Mouse (Mus musculus): Measurements from ENCODE around the gene Gm5930. TPM values are rescaled to one million over a fixed set of nuclear protein-coding genes. Genes with fewer than 3 reads are reported as not detected.

Gene Gm5930
- not detected in 4 replicates for total RNA-seq (2023; ENCODE audit: inconsistent age)

DNA sequence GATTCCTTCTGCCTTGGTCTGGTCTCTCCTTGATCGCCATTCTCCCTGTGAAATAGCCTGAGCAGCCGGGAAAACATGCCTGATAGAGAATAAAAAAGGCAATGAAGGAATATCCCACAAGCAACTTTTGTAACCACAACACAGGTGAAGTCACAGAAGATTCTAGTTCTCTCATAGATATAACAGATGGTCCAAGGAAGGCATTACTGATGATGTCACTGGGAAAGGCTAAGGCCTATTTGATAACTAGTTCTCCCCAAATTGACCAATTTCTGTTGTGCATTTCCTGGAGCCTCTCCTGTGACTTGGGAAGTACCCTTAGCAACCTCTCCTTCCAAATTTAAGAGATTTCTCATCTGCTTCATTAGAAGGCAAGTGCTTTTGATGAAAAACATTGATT is at the start of gene Gm5930:
Gene Gm5930, minus strand, starts transcription at position 101 of the 400 bp plus-strand sequence.

DNA sequence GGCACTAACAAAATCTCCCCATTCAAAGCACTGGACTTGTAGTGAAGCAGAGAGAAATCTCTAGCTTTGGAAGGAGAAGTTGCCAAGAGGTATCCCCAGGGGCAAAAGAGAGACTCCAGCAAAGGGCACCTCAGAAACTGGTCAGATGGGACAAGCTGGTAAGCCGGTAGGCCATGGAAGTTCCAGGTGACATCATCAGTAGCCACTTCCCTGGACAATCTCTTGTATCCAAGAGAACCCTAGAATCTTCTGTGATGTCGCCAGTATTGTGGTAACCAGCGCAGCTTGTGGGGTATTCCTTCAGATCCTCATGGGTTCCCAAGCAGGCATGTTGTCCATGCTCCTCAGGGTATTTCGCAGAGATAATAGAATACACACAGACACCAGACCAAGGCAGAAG is 26.7 kb upstream of the Gm5930 start, which contains the start of gene Gm8229:
Gene Gm8229, plus strand, starts transcription at position 301 of the 400 bp plus-strand sequence.

DNA sequence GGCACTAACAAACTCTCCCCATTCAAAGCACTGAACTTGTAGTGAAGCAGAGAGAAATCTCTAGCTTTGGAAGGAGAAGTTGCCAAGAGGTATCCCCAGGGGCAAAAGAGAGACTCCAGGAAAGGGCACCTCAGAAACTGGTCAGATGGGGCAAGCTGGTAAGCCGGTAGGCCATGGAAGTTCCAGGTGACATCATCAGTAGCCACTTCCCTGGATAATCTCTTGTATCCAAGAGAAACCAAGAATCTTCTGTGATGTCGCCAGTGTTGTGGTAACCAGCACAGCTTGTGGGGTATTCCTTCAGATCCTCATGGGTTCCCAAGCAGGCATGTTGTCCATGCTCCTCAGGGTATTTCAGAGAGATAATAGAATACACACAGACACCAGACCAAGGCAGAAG is 53.1 kb downstream of the Gm5930 start, which contains the start of gene Gm8220:
Gene Gm8220, plus strand, starts transcription at position 301 of the 400 bp plus-strand sequence.

Other genes with a start within 250 kb of the Gm5930 start
- gene Ear2, start 235.9 kb downstream of the Gm5930 start, total RNA-seq (2023; ENCODE audit: inconsistent age) = 0.77 to 1.6 TPM in 2 of 4 replicates, not detected in the others
- gene Gm3327, start 214.7 kb downstream of the Gm5930 start, total RNA-seq (2023; ENCODE audit: inconsistent age) = not detected in 4 replicates
- gene Gm8212, start 140.9 kb downstream of the Gm5930 start, total RNA-seq (2023; ENCODE audit: inconsistent age) = not detected in 4 replicates
- not detected in 4 replicates for gene 4930503E14Rik, start 125.3 kb downstream of the Gm5930 start, total RNA-seq (2023; ENCODE audit: inconsistent age)
- gene Gm8220, start 53.0 kb downstream of the Gm5930 start, total RNA-seq (2023; ENCODE audit: inconsistent age) = not detected in 4 replicates
- gene Gm8229, start 26.8 kb upstream of the Gm5930 start, total RNA-seq (2023; ENCODE audit: inconsistent age) = not detected in 4 replicates
- not detected in 4 replicates for gene Gm3371, start 72.1 kb upstream of the Gm5930 start, total RNA-seq (2023; ENCODE audit: inconsistent age)
- not detected in 4 replicates for gene Gm8232, start 95.1 kb upstream of the Gm5930 start, total RNA-seq (2023; ENCODE audit: inconsistent age)
- not detected in 4 replicates for gene BC061237, start 153.9 kb upstream of the Gm5930 start, total RNA-seq (2023; ENCODE audit: inconsistent age)
- not detected in 4 replicates for gene Gm17093, start 179.7 kb upstream of the Gm5930 start, total RNA-seq (2023; ENCODE audit: inconsistent age)
- not detected in 4 replicates for gene Gm8247, start 244.6 kb upstream of the Gm5930 start, total RNA-seq (2023; ENCODE audit: inconsistent age)